Mouse (Mus musculus): ENCODE measurements at regions not wholly inside any gene's neighbourhood (a gene's known extent, or its start where the extent isn't known, plus 50 kb on each side); places are given as distances from the start of the nearest gene placed in this dataset.

DNA sequence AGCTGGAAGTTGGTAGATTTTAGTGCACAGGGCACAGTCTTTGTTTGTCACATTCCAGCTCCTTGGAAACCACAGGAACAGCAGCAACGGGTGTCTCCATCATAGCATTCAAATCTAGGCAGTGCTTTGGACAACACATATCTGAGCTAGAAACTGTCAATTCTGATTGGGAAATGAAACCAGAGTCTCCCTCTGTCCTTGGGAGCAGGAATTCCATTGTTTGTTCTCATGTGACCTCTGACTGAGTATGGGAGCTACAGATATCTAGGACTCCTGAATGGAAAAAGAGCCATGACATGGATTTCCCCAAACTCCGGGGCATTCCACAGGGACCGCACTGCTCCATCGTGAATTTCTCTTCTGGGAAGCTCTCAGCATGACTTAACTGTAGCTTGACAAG is 205.5 kb upstream of the Rasgrp1 start:
- no peak for ATAC-seq

GRCm38 (mm10) chr2:117556301-117556700 is 213.5 kb upstream of the Rasgrp1 start:
- no peak for ATAC-seq

DNA sequence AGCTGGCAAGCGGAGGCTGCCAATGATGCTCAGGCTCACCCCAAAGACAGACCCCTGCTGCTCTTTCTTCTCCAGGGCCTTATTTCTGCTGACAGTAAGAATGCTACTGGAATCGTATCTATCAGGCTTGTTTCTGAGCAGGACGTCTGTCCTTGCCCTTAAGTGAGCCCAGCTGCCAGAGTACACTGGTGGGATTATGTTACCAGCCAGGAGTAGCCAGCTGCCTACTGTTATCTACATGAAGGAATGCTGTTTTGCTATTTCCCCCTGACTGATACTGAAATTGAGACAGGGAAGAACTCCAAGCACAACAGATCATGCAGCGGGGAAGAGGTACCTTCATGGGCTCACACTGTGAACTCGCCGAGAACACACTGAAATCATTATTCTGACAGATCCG is 228.2 kb upstream of the Rasgrp1 start:
- no peak for ATAC-seq

DNA sequence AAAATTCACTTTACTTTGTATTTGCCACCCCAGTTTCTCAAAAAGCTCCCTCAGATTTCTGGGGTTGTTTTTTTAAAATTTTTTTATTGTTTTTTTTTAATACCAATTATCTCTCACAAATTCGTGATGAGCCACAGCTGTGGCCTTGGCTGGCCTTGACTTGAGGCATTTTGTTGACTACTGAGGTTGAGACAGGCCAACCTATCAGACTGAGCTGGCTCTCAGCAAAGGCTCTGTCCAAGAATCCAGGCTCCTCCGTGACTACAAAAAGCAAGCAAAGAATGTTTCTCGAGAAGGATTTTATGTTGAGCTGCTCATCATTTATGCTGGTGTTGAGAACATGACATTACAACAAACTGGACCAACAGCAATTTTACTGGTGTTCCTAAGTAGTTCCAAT is 244.6 kb upstream of the Rasgrp1 start:
- no peak for ATAC-seq

- no peak for ATAC-seq
Observed at GRCm38 (mm10) chr2:117595028-117595427, 252.2 kb upstream of the Rasgrp1 start.

GRCm38 (mm10) chr2:117597573-117597972 is 254.8 kb upstream of the Rasgrp1 start:
- ATAC-seq, result no peak

DNA sequence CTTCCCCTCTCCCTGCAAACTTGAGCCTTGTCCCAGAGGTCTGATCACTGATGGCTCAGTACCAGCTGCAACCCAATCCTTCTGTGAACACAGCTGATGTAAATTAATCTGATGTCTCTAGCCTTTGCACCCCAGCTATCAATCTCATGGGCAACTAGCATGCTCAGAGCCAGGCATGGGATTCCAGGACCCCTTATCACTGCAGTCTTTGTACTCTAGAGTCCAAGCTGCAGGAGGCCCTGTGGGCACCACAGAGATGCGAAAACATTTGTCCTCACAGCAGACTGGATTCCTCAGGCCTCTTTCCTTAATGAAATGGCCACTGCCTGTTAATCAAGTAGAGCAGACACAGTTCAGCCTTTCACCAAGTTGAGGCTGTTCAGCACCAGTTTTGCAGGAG is 272.0 kb upstream of the Rasgrp1 start:
- ATAC-seq, result no peak

DNA sequence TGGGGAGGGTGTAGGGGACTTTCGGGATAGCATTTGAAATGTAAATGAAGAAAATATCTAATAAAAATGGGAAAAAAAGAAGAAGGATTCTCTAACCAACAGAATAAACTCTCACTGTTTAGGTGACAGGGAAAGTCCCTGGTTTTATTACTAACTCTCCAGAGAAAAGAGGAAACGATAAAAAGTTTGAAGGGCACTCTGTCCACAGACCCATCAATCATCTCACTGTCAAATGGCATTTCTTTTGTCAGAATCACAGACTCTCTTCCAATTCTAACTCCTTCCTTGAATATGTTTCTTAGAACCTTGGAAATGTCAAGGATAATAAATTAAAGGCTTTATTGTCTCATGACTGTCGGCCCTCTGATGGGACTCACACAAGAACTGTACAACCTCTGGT is 275.3 kb upstream of the Rasgrp1 start:
- ATAC-seq, result no peak

- no peak for ATAC-seq
Observed at GRCm38 (mm10) chr2:117623955-117624354, 281.2 kb upstream of the Rasgrp1 start.

DNA sequence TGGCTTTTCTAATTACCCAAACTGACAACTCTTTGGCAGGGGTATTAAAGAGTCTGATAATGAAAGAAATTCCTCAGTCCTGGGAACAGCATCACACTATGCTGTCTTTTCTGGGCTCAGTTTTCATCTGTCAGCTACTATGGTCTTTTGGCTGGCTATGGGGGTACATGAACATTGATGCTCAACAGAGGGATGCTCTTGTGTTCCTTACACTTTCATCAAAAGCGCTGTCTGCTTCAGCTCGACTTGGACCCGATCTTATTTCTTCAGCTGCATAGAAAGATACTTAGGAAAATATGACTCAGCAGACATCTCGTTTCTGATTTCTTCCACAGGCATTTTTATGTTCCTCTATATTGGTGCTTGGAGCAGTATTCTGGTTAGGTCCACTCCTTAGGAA is 292.1 kb upstream of the Rasgrp1 start:
- ATAC-seq, result no peak

- ATAC-seq, result no peak
Observed at GRCm38 (mm10) chr2:117637397-117637796, 294.6 kb upstream of the Rasgrp1 start.

DNA sequence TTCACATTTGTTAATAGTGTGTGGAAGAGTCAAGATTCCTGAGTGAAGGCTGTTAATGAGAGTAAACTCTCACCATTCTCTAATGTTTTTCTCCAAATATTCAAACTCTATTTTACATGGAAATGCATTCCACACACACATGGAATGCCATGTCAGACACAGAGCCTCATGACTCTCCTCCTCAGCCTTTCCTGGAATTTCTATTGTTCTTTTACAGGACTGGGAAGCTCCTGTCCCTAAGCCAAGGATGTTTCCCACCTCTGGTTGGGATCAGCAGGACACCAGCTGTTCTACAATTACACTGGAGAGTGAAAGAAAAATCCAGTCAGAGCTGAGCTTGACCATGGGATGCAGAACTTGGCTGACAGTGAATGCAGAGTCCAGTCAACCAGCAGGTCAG is 309.3 kb upstream of the Rasgrp1 start:
- no peak for ATAC-seq

- no peak for ATAC-seq
Observed at GRCm38 (mm10) chr2:117652647-117653046, 309.8 kb upstream of the Rasgrp1 start.

DNA sequence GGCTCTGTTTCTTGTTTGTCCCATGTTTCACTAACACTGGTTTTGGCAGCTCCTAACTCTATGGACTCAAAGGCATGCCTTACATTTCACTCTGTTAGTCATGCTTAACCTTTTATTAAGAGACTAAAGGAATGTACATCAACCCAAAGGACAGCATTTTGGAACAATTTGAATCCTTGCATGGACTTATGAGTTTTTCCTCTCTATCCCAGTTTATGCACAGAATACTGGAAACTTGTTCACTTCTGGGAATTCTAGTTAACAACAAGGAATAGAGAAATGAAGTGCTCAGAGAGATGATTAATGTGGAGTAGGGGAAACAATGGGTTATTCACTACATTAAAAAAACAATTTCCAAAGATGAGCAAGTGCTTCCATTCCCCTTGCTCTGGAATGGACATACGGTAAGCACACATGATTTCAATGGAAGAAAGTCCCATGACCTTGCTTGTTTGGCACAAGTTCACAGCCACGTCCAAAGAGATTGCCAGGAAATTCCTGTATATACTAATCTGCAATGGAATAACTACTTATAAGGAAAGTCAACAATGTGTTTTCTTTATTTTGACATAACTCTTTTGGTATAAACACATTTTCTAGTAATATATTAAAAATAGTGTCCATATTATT is 313.9 kb upstream of the Rasgrp1 start:
- ATAC-seq, result no peak

GRCm38 (mm10) chr2:117660217-117660924 is 317.6 kb upstream of the Rasgrp1 start:
- no peak for ATAC-seq

DNA sequence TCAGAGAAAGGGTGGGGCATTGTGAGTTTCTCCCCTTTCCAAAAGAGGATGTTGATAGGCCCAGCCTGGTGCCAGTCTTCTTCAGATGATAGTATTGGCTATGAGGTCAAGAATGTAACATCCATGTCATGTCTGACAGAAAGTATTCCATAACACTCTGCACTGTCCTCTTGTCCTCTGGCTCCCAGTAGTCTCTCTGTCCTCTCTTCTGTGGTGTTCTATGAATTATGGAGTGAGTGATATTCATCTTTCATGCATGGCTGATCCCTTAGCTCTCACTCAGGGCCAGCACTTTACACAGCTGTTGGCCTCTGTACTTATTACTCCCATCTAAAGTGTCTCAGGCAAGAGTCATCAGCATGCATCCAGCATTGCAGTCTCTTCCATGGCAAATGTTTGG is 319.9 kb upstream of the Rasgrp1 start:
- ATAC-seq, result no peak

GRCm38 (mm10) chr2:117666528-117666927 is 323.7 kb upstream of the Rasgrp1 start:
- no peak for ATAC-seq

GRCm38 (mm10) chr2:117668137-117668536 is 325.3 kb upstream of the Rasgrp1 start:
- ATAC-seq, result no peak

GRCm38 (mm10) chr2:117674877-117675276 is 332.1 kb upstream of the Rasgrp1 start:
- no peak for ATAC-seq

DNA sequence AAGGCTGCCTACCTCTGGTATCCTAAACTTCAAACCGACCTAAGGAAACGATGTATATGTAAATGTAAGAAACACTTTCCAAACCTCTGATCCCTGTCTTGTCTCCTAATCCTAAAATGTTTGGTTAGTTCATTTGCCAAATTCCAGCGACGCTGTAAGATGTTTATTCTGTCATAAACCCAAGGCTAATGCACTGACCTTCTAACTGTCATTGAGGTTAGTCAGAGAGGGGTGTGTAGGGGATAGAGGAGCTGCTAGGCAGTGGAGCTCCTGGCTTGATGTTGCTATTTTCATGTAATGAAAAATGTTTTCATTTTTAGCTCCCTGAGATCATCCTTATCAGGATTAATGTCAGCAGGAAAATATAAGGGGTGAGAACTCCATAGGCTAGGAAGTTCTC is 335.8 kb upstream of the Rasgrp1 start:
- ATAC-seq, result no peak

GRCm38 (mm10) chr2:117685836-117686453 is 343.1 kb upstream of the Rasgrp1 start:
- ATAC-seq, result no peak

DNA sequence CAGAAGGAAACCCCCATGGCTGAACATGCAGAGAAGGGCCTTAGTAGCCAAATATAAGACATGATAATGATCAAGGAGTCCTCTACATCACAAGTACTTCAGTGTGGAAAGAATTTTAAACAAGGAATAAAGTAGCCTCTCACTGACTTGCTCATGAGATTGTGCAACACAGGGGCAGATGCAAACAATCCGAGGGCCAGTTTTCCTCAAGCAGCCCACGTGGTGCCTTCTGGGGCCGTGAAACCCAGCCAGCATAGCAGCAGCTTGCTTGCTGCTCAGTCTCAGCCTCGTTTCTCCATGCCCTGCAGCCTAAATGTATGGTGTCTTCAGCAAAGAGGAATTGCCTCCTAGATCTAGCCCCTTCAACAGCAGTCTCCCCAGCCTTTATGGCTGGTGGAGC is 350.7 kb upstream of the Rasgrp1 start:
- ATAC-seq, result no peak

- no peak for ATAC-seq
Observed at GRCm38 (mm10) chr2:117710173-117710813, 367.5 kb upstream of the Rasgrp1 start.

- ATAC-seq, result no peak
Observed at GRCm38 (mm10) chr2:117724066-117724465, 381.3 kb upstream of the Rasgrp1 start.

Measured in CD4-positive, CD25-positive, alpha-beta regulatory T cell, adult 4 months (primary cell).